Mouse (Mus musculus): Measurements from ENCODE around the gene Pdk1. TPM values are rescaled to one million over a fixed set of nuclear protein-coding genes. Genes with fewer than 3 reads are reported as not detected.

Gene Pdk1
- polyA plus RNA-seq (2015; fragmentation: Nextera tagmentation; extraction: Ambion mirVana): 48.6 and 54.9 TPM in 2 replicates

GRCm38 (mm10) chr2:71872801-71873443 lies at the start of gene Pdk1:
Gene Pdk1, plus strand, starts transcription at chr2:71873224.
- Histone ChIP-seq H3K4me2 (peak within 1 kb of the TSS; percentile 86), H3K9me3 (no peaks in the 10 kb centered on the region), H3K27ac (peak within 1 kb of the TSS; percentile 94), H3K36me3 (no peaks in the 10 kb centered on the region), H3K4me1 (peaks cover 14% of the 10 kb centered on the region; the same call in 1 of the 2 replicates), H3K4me3 (peak within 1 kb of the TSS; percentile 82), H3K27me3 (no peaks in the 10 kb centered on the region), H3K9ac (peak within 1 kb of the TSS; percentile 91)
- WGBS: under 1% methylated on average over 54 of the region's 55 CpGs
- peak; percentile 96 for ATAC-seq (ENCODE audit: insufficient number of reproducible peaks, insufficient read depth, low FRiP score, low TSS enrichment, low read depth)

GRCm38 (mm10) chr2:71824146-71824545 lies 48.9 kb upstream of the Pdk1 start:
- Histone ChIP-seq H3K4me3 (no peak overlapping the region), H3K27ac (no peak overlapping the region), H3K9me3 (no peaks in the 10 kb centered on the region), H3K36me3 (peaks cover 8% of the 10 kb centered on the region; the same call in 1 of the 2 replicates), H3K9ac (no peak overlapping the region), H3K4me1 (no peaks in the 10 kb centered on the region), H3K4me2 (no peak overlapping the region), H3K27me3 (no peaks in the 10 kb centered on the region)
- no peak for ATAC-seq (ENCODE audit: insufficient number of reproducible peaks, insufficient read depth, low FRiP score, low TSS enrichment, low read depth)
- WGBS: 78% methylated on average over 13 of the region's 13 CpGs

GRCm38 (mm10) chr2:71827711-71828110 lies 45.3 kb upstream of the Pdk1 start:
- Histone ChIP-seq H3K4me2 (no peak overlapping the region), H3K4me3 (no peak overlapping the region), H3K27me3 (no peaks in the 10 kb centered on the region), H3K9me3 (no peaks in the 10 kb centered on the region), H3K36me3 (peaks cover 4% of the 10 kb centered on the region; the same call in 1 of the 2 replicates), H3K4me1 (no peaks in the 10 kb centered on the region), H3K9ac (no peak overlapping the region), H3K27ac (no peak overlapping the region)
- WGBS: 76% methylated on average over 13 of the region's 13 CpGs
- no peak for ATAC-seq (ENCODE audit: insufficient number of reproducible peaks, insufficient read depth, low FRiP score, low TSS enrichment, low read depth)

GRCm38 (mm10) chr2:71828928-71829327 lies 44.1 kb upstream of the Pdk1 start:
- Histone ChIP-seq H3K4me2 (no peak overlapping the region), H3K9me3 (no peaks in the 10 kb centered on the region), H3K4me3 (no peak overlapping the region), H3K27ac (no peak overlapping the region), H3K27me3 (no peaks in the 10 kb centered on the region), H3K4me1 (no peaks in the 10 kb centered on the region), H3K36me3 (peaks cover 4% of the 10 kb centered on the region; the same call in 1 of the 2 replicates), H3K9ac (no peak overlapping the region)
- ATAC-seq (ENCODE audit: insufficient number of reproducible peaks, insufficient read depth, low FRiP score, low TSS enrichment, low read depth): no peak
- WGBS: 64% methylated on average over 11 of the region's 11 CpGs

- Histone ChIP-seq H3K9me3 (no peaks in the 10 kb centered on the region), H3K27me3 (no peaks in the 10 kb centered on the region), H3K4me2 (no peak overlapping the region), H3K4me1 (no peaks in the 10 kb centered on the region), H3K9ac (no peak overlapping the region), H3K4me3 (no peak overlapping the region), H3K27ac (no peak overlapping the region), H3K36me3 (no peaks in the 10 kb centered on the region)
- ATAC-seq (ENCODE audit: insufficient number of reproducible peaks, insufficient read depth, low FRiP score, low TSS enrichment, low read depth): no peak
- whole genome bisulfite sequencing: 84% methylated on average over 6 of the region's 6 CpGs
Observed at GRCm38 (mm10) chr2:71833626-71834025, 39.4 kb upstream of the Pdk1 start.

DNA sequence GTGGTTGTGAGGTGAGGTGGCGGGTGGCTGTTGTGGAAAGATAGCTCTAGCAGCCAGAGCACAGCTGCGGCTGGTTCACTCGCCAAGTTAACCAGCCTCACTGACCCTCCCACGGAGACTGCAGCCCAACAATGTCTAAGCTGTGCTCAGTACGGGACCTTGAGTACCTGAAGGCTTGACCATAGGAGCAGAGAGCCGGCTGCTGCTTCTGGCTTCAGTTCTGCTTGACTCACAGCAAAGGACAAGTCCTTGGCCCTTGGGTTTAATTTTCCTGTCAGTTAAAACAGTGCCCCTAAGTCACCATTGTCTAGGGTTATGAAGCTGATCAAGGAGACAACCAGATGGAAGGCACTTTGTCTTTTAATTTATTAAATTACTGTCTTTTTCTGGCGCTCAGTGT lies 38.7 kb upstream of the Pdk1 start:
- Histone ChIP-seq H3K27me3 (no peaks in the 10 kb centered on the region), H3K9ac (no peak overlapping the region), H3K4me3 (no peak overlapping the region), H3K36me3 (no peaks in the 10 kb centered on the region), H3K4me1 (no peaks in the 10 kb centered on the region), H3K27ac (no peak overlapping the region; the same call in 1 of the 2 replicates), H3K4me2 (no peak overlapping the region), H3K9me3 (no peaks in the 10 kb centered on the region)
- no peak for ATAC-seq (ENCODE audit: insufficient number of reproducible peaks, insufficient read depth, low FRiP score, low TSS enrichment, low read depth)
- 65% methylated on average over 7 of the region's 7 CpGs for WGBS

DNA sequence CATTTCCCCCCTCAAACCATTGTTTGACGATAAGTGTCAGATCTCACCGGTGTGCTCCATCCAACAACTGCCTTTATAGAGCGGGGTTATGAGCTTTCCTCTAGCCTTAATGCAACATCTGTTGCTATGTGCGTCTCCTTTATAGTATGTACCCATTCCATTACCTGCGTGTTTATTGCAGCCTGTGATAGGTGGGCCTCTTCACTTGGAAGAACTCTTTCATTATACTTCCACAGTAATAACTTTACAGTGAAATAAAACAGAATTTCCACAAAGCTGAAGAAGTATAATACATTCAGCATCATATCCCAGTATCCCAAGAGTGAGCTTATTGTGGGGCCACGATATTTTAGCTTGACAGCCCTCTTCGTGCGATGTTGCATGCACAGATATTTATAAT lies 37.5 kb upstream of the Pdk1 start:
- Histone ChIP-seq H3K4me3 (no peak overlapping the region), H3K9me3 (no peaks in the 10 kb centered on the region), H3K27ac (no peak overlapping the region), H3K4me2 (no peak overlapping the region), H3K36me3 (peaks cover 3% of the 10 kb centered on the region; the same call in 1 of the 2 replicates), H3K9ac (no peak overlapping the region), H3K4me1 (no peaks in the 10 kb centered on the region), H3K27me3 (no peaks in the 10 kb centered on the region)
- 72% methylated on average over 8 of the region's 8 CpGs for WGBS
- ATAC-seq (ENCODE audit: insufficient number of reproducible peaks, insufficient read depth, low FRiP score, low TSS enrichment, low read depth): no peak

GRCm38 (mm10) chr2:71836232-71836631 lies 36.8 kb upstream of the Pdk1 start:
- H3K27ac ChIP-seq: no peak overlapping the region
- H3K4me1 ChIP-seq: no peaks in the 10 kb centered on the region
- no peaks in the 10 kb centered on the region for H3K9me3 ChIP-seq
- no peak overlapping the region for H3K4me3 ChIP-seq
- 80% methylated on average over 4 of the region's 4 CpGs for WGBS
- ATAC-seq (ENCODE audit: insufficient number of reproducible peaks, insufficient read depth, low FRiP score, low TSS enrichment, low read depth): no peak
- peaks cover 3% of the 10 kb centered on the region; the same call in 1 of the 2 replicates for H3K36me3 ChIP-seq
- no peak overlapping the region for H3K4me2 ChIP-seq
- H3K9ac ChIP-seq: no peak overlapping the region
- no peaks in the 10 kb centered on the region for H3K27me3 ChIP-seq

DNA sequence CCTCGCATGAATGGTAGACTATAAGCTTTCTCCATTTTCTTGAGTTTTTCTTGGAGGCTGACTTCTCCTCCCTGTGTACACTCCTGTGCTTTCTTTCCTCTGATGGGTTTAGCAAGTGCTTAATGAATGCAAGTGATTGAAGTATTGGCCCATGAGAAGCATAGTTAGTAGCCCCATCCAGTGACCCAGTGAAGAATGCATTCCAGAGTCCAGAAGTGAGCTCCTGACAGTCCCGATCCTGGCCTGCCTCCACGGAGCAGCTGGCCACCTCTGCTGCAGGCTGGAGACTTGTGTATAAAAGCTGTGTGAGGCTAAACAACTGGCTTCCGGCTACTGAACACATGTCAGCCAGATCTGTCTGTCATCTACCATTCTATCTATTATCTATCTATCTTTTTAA lies 35.8 kb upstream of the Pdk1 start:
- Histone ChIP-seq H3K9ac (no peak overlapping the region), H3K4me1 (no peaks in the 10 kb centered on the region), H3K4me2 (no peak overlapping the region), H3K36me3 (peaks cover 3% of the 10 kb centered on the region; the same call in 1 of the 2 replicates), H3K27me3 (no peaks in the 10 kb centered on the region), H3K9me3 (no peaks in the 10 kb centered on the region), H3K27ac (no peak overlapping the region), H3K4me3 (no peak overlapping the region)
- no peak for ATAC-seq (ENCODE audit: insufficient number of reproducible peaks, insufficient read depth, low FRiP score, low TSS enrichment, low read depth)
- 64% methylated on average over 4 of the region's 4 CpGs for WGBS

GRCm38 (mm10) chr2:71837791-71838190 lies 35.2 kb upstream of the Pdk1 start:
- Histone ChIP-seq H3K27ac (no peak overlapping the region), H3K4me1 (no peaks in the 10 kb centered on the region), H3K4me3 (no peak overlapping the region), H3K9me3 (no peaks in the 10 kb centered on the region), H3K27me3 (no peaks in the 10 kb centered on the region), H3K4me2 (no peak overlapping the region), H3K36me3 (peaks cover 3% of the 10 kb centered on the region; the same call in 1 of the 2 replicates), H3K9ac (no peak overlapping the region)
- ATAC-seq (ENCODE audit: insufficient number of reproducible peaks, insufficient read depth, low FRiP score, low TSS enrichment, low read depth): no peak
- WGBS: 35% methylated on average over 6 of the region's 6 CpGs

DNA sequence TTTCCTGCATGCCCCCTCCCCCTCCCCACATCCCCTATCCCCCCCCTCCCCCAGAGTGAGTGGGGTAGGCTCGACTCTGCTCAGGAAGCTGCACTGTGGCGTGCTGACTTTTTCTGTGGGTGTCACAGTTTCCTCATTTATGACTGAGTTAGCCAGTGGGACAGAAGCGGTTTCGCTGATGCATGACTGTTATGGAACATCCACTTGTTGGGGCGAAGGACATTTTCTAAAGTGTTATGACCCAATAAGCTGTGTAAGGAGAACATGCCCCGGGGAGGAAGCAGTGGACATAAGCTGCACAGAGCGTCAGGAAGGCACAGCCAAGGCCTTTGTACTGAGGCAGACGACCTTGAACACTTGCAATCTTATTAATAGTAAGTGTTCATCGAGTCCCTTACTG lies 29.7 kb upstream of the Pdk1 start:
- no peaks in the 10 kb centered on the region for H3K27me3 ChIP-seq
- H3K4me3 ChIP-seq: no peak overlapping the region
- H3K36me3 ChIP-seq: peaks cover 6% of the 10 kb centered on the region; the same call in 1 of the 2 replicates
- no peak overlapping the region for H3K27ac ChIP-seq
- H3K4me1 ChIP-seq: no peaks in the 10 kb centered on the region
- H3K9ac ChIP-seq: no peak overlapping the region
- ATAC-seq (ENCODE audit: insufficient number of reproducible peaks, insufficient read depth, low FRiP score, low TSS enrichment, low read depth): no peak
- no peaks in the 10 kb centered on the region for H3K9me3 ChIP-seq
- no peak overlapping the region for H3K4me2 ChIP-seq
- WGBS: 82% methylated on average over 9 of the region's 9 CpGs

DNA sequence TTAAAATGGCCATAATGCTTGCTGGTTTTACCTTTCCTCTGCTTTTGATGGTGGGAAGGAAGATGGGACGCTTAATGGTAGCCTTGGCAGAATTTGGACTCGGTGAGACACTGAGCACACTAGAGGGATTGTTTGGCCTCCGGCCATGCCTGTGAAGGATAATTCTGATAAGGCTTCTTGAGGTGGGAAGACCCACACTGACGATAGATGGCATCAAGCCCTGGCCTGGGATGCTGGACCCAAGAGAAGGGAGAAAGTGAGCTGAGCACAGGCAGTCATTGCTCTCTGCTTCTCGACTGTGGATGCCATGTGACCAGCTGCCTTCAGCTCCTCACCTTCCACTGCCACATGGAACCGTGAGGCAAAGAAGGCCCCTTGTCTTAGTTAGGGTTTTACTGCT lies 28.1 kb upstream of the Pdk1 start:
- Histone ChIP-seq H3K4me1 (no peaks in the 10 kb centered on the region), H3K4me3 (no peak overlapping the region), H3K9me3 (no peaks in the 10 kb centered on the region), H3K4me2 (no peak overlapping the region), H3K27ac (no peak overlapping the region), H3K36me3 (peaks cover 6% of the 10 kb centered on the region; the same call in 1 of the 2 replicates), H3K9ac (no peak overlapping the region), H3K27me3 (no peaks in the 10 kb centered on the region)
- WGBS: 92% methylated on average over 6 of the region's 6 CpGs
- ATAC-seq (ENCODE audit: insufficient number of reproducible peaks, insufficient read depth, low FRiP score, low TSS enrichment, low read depth): no peak
